Mouse (Mus musculus) left cerebral cortex, adult 18-20 months (tissue): Measurements from ENCODE around the gene Hk2. TPM values are rescaled to one million over a fixed set of nuclear protein-coding genes. Genes with fewer than 3 reads are reported as not detected.

Experiments
- DNase-seq, 2 experiments: peaks; one replicate each; pipeline ENCODE4 v3.0.0; 2021 to 2022; ENCODE audit warnings: low spot score in 2 of 2, mixed read lengths in 1 of 2
- total RNA-seq, 2 experiments: library from RNA; stranded (reverse); gene quantifications; 2 replicates each; pipeline ENCODE4 v1.2.3; 2021

Gene Hk2
- total RNA-seq, 2 experiments from 2014 or later = 2.5 to 4.4 TPM

DNA sequence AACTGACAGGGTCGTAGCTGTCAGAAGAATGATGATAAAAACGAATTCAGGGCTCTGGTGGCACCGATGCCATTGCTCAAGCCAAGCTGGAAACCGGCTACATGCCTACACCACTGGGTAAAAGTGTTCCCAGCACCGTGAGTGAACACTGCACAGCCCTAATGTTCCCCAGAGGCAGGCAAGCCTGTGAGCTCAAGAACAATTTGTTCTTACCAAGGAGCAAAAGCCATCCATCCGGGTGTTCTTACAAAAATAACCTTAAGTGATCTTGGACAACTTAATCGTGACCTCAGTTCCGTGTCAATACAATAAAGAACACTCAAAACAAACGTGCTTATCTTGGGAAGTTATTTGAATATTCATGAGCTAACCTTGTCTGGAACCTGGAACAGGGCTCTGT, 3.2 kb downstream of the Hk2 start:
- DNase-seq = no peak

DNA sequence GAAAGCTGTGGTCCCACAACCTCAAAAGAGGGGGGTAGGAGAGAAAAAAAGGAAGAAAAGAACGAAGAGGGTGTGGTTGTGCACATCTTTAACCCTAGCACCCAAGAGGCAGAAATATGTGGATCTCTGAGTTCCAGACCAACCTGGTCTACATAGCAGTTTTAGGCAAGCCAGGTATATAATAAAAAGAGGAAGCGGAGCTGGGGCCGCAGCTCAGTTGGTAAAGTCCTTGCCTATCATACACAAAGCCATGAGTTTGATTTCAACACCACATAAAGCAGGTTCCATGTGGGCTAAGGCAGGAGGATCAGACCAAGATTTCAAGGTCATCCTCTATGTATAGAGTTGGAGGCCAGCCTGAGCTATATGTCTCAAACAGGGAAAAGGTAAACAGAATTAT, 4.0 kb downstream of the Hk2 start:
- no peak for DNase-seq

- DNase-seq = no peak
Observed at GRCm38 (mm10) chr6:82769704-82770103, 4.5 kb downstream of the Hk2 start.

- DNase-seq = no peak
Observed at GRCm38 (mm10) chr6:82767734-82768586, 6.3 kb downstream of the Hk2 start.

DNA sequence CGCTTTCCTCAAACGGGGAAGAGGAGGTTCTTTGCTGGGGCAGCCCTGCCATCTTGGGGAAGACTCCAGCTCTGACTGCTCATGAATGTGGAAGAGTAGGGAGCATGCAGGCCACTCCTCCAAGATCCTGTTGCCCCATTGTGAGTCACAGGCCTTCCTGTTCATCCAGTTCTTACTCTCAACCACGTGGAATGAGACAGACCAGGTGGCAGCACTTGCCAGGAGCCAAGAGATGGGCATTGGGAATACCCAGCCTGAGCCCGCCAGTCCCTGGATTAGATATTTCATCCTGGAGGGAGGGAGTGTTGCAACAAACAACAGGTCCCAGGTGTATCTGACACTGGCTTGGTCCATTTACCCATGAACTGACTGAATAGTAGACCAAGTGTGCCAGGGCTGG, 7.6 kb downstream of the Hk2 start:
- no peak for DNase-seq

DNA sequence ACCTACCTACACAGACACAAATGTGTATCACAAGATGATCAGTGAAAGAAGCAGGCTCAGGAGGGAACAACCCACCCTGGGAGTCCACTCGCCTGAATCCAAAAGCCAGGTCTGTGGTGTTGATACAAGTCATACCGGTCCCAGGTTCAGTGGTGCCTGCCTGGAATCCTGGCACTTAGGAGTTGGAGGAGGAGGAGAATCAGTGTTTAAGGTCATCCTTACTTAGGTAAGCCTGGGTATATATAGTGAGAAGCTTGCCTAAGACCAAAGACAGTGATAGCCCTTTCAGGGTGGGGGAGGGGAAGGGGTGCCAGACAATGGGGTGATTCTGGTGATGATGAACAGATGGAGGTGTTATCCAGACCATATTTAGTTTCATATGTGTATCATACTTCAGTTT, 9.0 kb downstream of the Hk2 start:
- no peak for DNase-seq

DNA sequence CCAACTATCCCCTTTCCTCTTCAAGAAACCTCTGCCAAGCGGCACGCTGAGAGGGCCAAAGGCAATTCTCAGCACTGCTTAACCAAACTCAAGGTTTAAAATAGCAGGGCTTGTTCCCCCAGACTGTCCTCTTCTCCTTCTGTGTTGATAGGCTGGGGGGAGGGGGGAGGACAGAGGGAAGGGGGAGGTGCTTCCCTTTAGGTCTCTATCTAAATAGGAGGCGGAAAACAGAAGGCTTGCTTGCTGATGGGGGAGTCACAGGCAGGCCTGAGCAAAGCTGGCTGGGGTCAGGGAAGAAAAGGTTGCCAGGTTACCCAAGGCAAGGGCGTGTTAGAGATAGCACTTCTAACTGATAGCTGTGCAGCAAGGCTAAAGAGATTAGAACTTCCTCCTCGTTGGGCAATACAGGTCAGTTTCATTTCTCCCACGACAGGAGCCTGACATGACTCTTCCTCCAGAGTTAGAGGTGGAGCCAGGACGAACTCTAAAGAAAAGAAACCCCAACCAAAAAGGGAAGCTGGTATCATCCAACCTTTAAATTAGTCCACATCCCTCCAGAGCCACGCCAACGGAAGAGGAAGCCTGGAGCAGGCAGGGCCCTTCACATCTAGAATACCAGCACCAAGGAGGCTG, 10.3 kb downstream of the Hk2 start:
- no peak for DNase-seq

DNA sequence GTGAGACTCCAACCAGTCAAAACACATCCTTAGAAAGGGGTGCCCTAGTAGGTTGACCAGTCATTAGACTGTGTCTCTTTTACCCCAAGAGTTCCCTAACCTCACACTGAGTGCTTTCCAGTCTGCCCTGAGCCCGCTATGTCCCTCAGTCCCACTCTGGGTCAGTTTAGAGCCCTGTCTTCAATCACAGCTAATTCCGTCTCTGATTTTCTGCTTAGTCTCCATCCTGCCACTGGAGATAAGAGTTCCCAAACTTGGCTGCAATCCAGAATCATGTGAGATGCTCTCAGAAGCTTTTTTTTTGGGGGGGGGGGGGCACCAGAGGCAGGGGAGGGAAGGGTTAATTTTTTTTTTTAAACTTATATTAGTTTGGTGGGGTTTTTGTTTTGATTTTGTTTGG, 11.5 kb downstream of the Hk2 start:
- DNase-seq = no peak

GRCm38 (mm10) chr6:82760749-82761357, 13.4 kb downstream of the Hk2 start:
- no peak for DNase-seq

- DNase-seq = no peak
Observed at GRCm38 (mm10) chr6:82759241-82759640, 15.0 kb downstream of the Hk2 start.

DNA sequence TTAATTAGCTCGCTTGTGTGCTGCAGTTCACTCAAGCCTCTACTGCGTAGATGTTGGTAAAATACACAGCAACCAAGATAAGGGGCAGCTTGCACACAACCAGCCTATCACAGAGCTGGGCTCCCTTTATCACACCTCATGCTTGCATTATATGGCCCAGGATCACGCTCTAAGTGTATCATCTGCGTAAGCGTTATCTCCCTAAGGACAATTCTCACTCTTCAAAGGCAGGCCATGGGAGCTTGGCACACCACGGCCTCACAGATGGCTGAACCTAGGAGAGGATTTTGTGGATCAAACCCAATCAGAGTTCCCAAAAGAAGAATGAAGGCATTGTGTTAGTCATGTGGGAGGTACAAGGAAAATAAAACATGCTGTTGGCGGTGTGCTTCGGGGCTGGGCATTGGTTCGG, 17.4 kb downstream of the Hk2 start:
- DNase-seq = no peak

DNA sequence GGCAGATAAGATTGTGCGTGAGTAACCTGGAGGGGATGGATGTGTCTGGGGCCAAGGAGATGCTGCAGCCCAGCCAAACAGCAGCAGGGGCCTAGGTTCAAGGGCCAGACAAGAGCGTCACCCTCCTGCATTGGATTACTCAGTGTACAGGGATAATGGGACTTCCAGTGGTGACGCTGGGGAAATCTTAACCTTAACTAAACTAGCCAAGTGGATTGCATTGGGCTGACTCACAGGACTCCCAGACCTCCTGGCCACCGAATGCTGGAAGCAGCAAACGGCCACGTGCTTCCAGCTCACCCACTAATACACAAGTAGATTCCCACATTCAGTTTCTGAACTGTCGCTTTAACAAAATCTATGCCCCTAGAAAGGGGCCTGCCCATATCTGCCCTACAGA, 18.0 kb downstream of the Hk2 start:
- DNase-seq = no peak

GRCm38 (mm10) chr6:82755338-82755737, 18.9 kb downstream of the Hk2 start:
- no peak for DNase-seq

- DNase-seq = no peak
Observed at GRCm38 (mm10) chr6:82754769-82755168, 19.5 kb downstream of the Hk2 start.

GRCm38 (mm10) chr6:82753638-82754361, 20.5 kb downstream of the Hk2 start:
- no peak for DNase-seq

GRCm38 (mm10) chr6:82753061-82753460, 21.2 kb downstream of the Hk2 start:
- no peak for DNase-seq

DNA sequence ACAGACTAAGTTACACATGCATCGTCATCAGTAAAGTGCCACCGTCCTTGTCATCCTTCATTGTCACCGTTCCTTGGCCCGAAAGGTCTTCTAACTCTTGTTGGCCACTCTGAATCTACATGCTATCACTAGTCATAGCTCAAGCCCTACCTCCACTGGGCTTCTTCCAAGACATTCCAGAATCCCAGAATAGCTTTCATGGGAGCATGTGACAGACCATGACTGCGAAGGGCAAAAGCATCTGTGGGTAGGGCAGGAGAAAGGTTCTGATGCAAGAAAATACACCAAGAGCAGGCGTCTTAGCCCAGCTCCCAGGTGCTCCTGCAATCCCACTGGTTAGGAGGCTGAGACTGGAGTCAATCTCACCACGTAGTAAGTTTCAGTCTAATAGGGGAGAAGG, 22.5 kb downstream of the Hk2 start:
- DNase-seq = no peak

DNA sequence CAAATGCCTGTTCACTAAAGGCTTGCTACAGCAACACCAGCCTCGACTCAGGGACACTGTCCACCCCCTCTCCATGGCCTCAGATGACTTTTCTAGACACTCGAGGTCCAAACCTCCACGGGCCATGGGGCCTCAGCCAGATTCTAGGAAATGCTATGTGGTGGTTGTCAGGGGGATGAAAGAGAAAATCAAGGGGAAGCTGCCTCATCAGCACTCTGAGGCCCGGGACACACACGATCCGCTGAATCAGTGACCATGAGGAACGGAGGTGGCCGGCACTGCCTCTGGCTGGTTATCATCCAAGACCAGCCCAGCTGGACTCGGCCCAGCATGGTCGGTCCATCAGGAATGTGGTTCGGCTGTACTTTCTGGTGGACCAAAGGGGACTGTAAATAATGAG, 23.2 kb downstream of the Hk2 start:
- no peak for DNase-seq

GRCm38 (mm10) chr6:82750063-82750462, 24.2 kb downstream of the Hk2 start:
- DNase-seq = no peak

DNA sequence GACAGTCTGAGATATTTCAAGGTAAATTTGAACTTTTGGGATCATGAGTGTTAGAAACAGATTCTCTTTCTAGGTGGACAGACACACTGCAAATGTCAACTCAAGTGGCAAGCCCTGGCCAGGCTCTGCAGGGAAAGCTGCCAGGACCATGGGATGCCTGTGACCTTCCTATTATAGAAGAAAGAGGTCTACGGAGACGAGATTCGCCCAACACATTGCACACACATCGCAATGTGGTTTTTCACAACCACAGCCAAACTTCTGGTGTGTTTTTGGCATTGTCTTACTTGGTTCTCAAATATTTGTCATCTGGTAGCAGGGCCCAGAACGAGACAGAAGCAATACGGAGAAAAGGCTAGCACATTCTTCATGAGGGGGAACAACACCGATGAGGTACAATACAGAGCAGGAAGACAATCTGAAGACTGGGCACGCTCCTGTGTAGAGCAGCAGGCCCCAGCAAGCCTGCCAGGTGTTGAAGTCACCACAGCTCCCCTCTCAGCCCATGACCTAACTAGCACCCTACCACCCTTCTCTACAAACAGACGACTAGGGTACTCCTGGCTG, 26.1 kb downstream of the Hk2 start:
- DNase-seq = no peak

DNA sequence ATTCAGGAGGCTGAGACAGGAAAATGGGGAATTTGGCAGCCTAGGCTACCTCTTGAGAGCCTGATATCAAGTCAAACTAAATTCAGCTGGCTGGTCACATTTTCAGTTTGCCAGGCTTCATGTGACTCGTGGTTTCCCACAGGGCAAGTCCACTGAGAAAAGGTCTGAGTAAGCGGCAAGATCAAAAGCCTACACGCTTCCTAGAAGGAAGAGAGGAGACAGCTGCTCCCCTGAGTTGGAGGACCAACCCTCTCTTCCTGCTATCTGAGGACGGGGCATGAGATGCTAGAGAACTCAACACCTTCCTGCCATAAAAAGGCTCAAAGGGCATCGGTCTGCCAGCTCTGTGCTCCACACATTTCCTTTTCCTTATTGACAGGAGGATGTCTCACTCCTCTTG, 27.2 kb downstream of the Hk2 start:
- no peak for DNase-seq
